Comparison of ENCODE assay signal across 12 mouse cellular contexts in genomic region chr11:118165681-118166080, GRCm38 (mm10). TPM values are rescaled to one million over a fixed set of nuclear protein-coding genes. Genes with fewer than 3 reads are reported as not detected.
DNase-seq lines count a peak whose midpoint lies in the region; ATAC-seq and TF ChIP-seq lines count a peak whose summit lies in the region.
"Had no signal": no experiment of that assay in that cellular context is flagged by ENCODE, and none has a peak within 500 bp of the region (broad histone marks: within the 10 kb centered on the region; RNA-seq: fewer than 3 reads in every experiment).

No protein-coding gene starts in this region.

- no peak for DNase-seq in heart, postnatal 25 days (ENCODE audit: low spot score)
- DNase-seq in lung, embryonic 14.5 days = peak; percentile 56
- no peak for DNase-seq in lung, adult 18-20 months
- no peak for DNase-seq in MN1 (ENCODE audit: low spot score)
- DNase-seq: cerebellum, adult 8-10 months; right cerebral cortex, adult 18-20 months had no signal

- peak overlapping the region; percentile 34 to 61 for H3K27ac ChIP-seq in heart, embryonic 14.5 days (replicated peaks in 1 of 2; ENCODE audit: control insufficient read depth in 1 of 2, insufficient read depth in 1 of 2, low read depth in 2 of 2, low read length in 2 of 2)
- peak overlapping the region; percentile 46; the same call in 1 of the 2 replicates for H3K27ac ChIP-seq in lung, embryonic 14.5 days (ENCODE audit: low read depth)
- peak overlapping the region; percentile 67 for H3K27ac ChIP-seq in intestine, embryonic 15.5 days
- H3K27ac ChIP-seq in stomach, embryonic 16.5 days (ENCODE audit: low read length) = peak overlapping the region; percentile 62
- H3K27ac ChIP-seq: forebrain, embryonic 12.5 days; hindbrain, embryonic 14.5 days; midbrain, embryonic 15.5 days had no signal

- peaks cover 36 to 60% of the 10 kb centered on the region in 2 experiments for H3K4me1 ChIP-seq in heart, embryonic 14.5 days (ENCODE audit: control insufficient read depth in 2 of 2, insufficient read depth in 2 of 2, low read length in 2 of 2)
- no peaks in the 10 kb centered on the region for H3K4me1 ChIP-seq in lung, embryonic 14.5 days (ENCODE audit: insufficient read depth)
- peaks cover 18% of the 10 kb centered on the region for H3K4me1 ChIP-seq in intestine, embryonic 15.5 days (replicated peaks)
- peaks cover 22% of the 10 kb centered on the region for H3K4me1 ChIP-seq in stomach, embryonic 16.5 days (ENCODE audit: control insufficient read depth, insufficient read depth, low read length)
- H3K4me1 ChIP-seq: forebrain, embryonic 12.5 days had no signal

- WGBS in heart, embryonic 14.5 days = 56% methylated on average over 11 of the region's 11 CpGs
- 44% methylated on average over 11 of the region's 11 CpGs for WGBS in lung, embryonic 14.5 days
- WGBS in intestine, embryonic 15.5 days = 51% methylated on average over 11 of the region's 11 CpGs
- 52% methylated on average over 11 of the region's 11 CpGs for WGBS in stomach, embryonic 16.5 days

- ATAC-seq in heart, embryonic 14.5 days (ENCODE audit: insufficient number of reproducible peaks, insufficient read depth, low FRiP score, low read depth) = no peak
- ATAC-seq in lung, embryonic 14.5 days (ENCODE audit: insufficient read depth) = no peak
- peak; percentile 73 for ATAC-seq in intestine, embryonic 15.5 days
- peak; percentile 57 for ATAC-seq in stomach, embryonic 16.5 days (ENCODE audit: insufficient read depth, low FRiP score)
- ATAC-seq: midbrain, embryonic 15.5 days had no signal

- peak overlapping the region; percentile 47 for H3K9ac ChIP-seq in heart, embryonic 14.5 days (ENCODE audit: low read length)
- no peak overlapping the region for H3K9ac ChIP-seq in lung, embryonic 14.5 days
- no peak overlapping the region for H3K9ac ChIP-seq in intestine, embryonic 15.5 days
- 0 out of 2 replicates have a peak overlapping the region, but pooled peaks have one; percentile 37 for H3K9ac ChIP-seq in stomach, embryonic 16.5 days (ENCODE audit: low read length)
- H3K9ac ChIP-seq: forebrain, embryonic 12.5 days; hindbrain, embryonic 14.5 days; midbrain, embryonic 15.5 days had no signal

- no peaks in the 10 kb centered on the region for H3K9me3 ChIP-seq in heart, embryonic 14.5 days (ENCODE audit: control insufficient read depth, low read length)
- no peaks in the 10 kb centered on the region for H3K9me3 ChIP-seq in lung, embryonic 14.5 days (ENCODE audit: low read depth, low read length)
- H3K9me3 ChIP-seq in intestine, embryonic 15.5 days = no peaks in the 10 kb centered on the region
- H3K9me3 ChIP-seq in stomach, embryonic 16.5 days (replicated peaks; ENCODE audit: control insufficient read depth, low read length) = no peaks in the 10 kb centered on the region
- H3K9me3 ChIP-seq: forebrain, embryonic 12.5 days; midbrain, embryonic 15.5 days had no signal

- TF ChIP-seq CTCF in lung, embryonic 14.5 days (IDR thresholded peaks at IDR 0.05; ENCODE audit: low read depth) = peak; percentile 28; the same call in 1 of the 2 replicates

- intact Hi-C loops in heart, postnatal 25 days (cut with DNase I) = no loop called here

- H3K4me2 ChIP-seq in heart, embryonic 14.5 days (ENCODE audit: low read length) = no peak overlapping the region
- H3K4me2 ChIP-seq in lung, embryonic 14.5 days = no peak overlapping the region
- H3K4me2 ChIP-seq in intestine, embryonic 15.5 days (replicated peaks) = no peak overlapping the region
- no peak overlapping the region for H3K4me2 ChIP-seq in stomach, embryonic 16.5 days (ENCODE audit: low read depth, low read length)
- H3K4me2 ChIP-seq: forebrain, embryonic 12.5 days; hindbrain, embryonic 14.5 days; midbrain, embryonic 15.5 days had no signal

- no peaks in the 10 kb centered on the region for H3K27me3 ChIP-seq in heart, embryonic 14.5 days (ENCODE audit: control insufficient read depth, insufficient read depth, low read length)
- H3K27me3 ChIP-seq in lung, embryonic 14.5 days (ENCODE audit: insufficient read depth, low read length) = no peaks in the 10 kb centered on the region
- H3K27me3 ChIP-seq in intestine, embryonic 15.5 days (replicated peaks) = no peaks in the 10 kb centered on the region
- no peaks in the 10 kb centered on the region for H3K27me3 ChIP-seq in stomach, embryonic 16.5 days (ENCODE audit: control insufficient read depth, insufficient read depth, low read length)
- H3K27me3 ChIP-seq: forebrain, embryonic 12.5 days; midbrain, embryonic 15.5 days had no signal

- no peak overlapping the region for H3K4me3 ChIP-seq in heart, embryonic 14.5 days (ENCODE audit: control insufficient read depth in 1 of 2, insufficient read depth in 1 of 2, low read depth in 1 of 2, low read length in 2 of 2)
- no peak overlapping the region for H3K4me3 ChIP-seq in lung, embryonic 14.5 days (ENCODE audit: low read depth, low read length)
- no peak overlapping the region for H3K4me3 ChIP-seq in intestine, embryonic 15.5 days (replicated peaks)
- no peak overlapping the region for H3K4me3 ChIP-seq in stomach, embryonic 16.5 days (replicated peaks; ENCODE audit: low read length)
- H3K4me3 ChIP-seq: forebrain, embryonic 12.5 days; midbrain, embryonic 15.5 days had no signal

- peaks cover 82% of the 10 kb centered on the region for H3K36me3 ChIP-seq in heart, embryonic 14.5 days (ENCODE audit: control insufficient read depth, insufficient read depth, low read length)
- peaks cover 52% of the 10 kb centered on the region for H3K36me3 ChIP-seq in lung, embryonic 14.5 days (ENCODE audit: insufficient read depth)
- peaks cover 26% of the 10 kb centered on the region; the same call in 1 of the 2 replicates for H3K36me3 ChIP-seq in intestine, embryonic 15.5 days
- no peaks in the 10 kb centered on the region for H3K36me3 ChIP-seq in stomach, embryonic 16.5 days (ENCODE audit: control insufficient read depth, insufficient read depth, low read length)

RNA-seq across cellular contexts. Expression of gene Dnah17, which starts 35.2 kb away (rescaled TPM):
- polyA plus RNA-seq in heart, embryonic 14.5 days (2014; fragmentation: Nextera tagmentation; extraction: Ambion mirVana) = 0.11 and 0.23 TPM in 2 replicates
- under 1 TPM; 0.06 to 0.10 TPM for total RNA-seq in heart, postnatal 25 days (2021)
- 0.11 and 0.29 TPM in 2 replicates for polyA plus RNA-seq in lung, embryonic 14.5 days (2014; fragmentation: Nextera tagmentation; extraction: Ambion mirVana)
- polyA plus RNA-seq in intestine, embryonic 15.5 days (2015; fragmentation: Nextera tagmentation; extraction: Ambion mirVana) = 0.08 and 0.16 TPM in 2 replicates
- polyA plus RNA-seq in stomach, embryonic 16.5 days (2015; fragmentation: Nextera tagmentation; extraction: Ambion mirVana) = 0.13 and 0.14 TPM in 2 replicates

Comparison
In these comparisons a context has a peak if more than half of its experiments do, and no peak if none do; other contexts are left out.
1. ATAC-seq: peak in intestine, embryonic 15.5 days (single experiment) and stomach, embryonic 16.5 days (single experiment); none in heart, embryonic 14.5 days (single experiment) and lung, embryonic 14.5 days (single experiment).
2. H3K9ac ChIP-seq: peak in heart, embryonic 14.5 days (single experiment) and stomach, embryonic 16.5 days (single experiment); none in lung, embryonic 14.5 days (single experiment) and intestine, embryonic 15.5 days (single experiment).
3. Peak in every context shown above with its lines, with median percentiles within 50 percentile points of each other: H3K27ac ChIP-seq.